Mouse (Mus musculus) cerebellum, adult 2 months (tissue): Measurements from ENCODE around the gene Gpam. TPM values are rescaled to one million over a fixed set of nuclear protein-coding genes. Genes with fewer than 3 reads are reported as not detected.
A peak's percentile ranks its signal among the peaks of the same experiment; 100 is the strongest.

ENCODE experiments used
- DNase-seq, 2 experiments: peaks; one replicate each; pipeline ENCODE4 v3.0.0; 2021
- H3K27ac ChIP-seq: fragments of 200-500 bp; 2 replicates; pipeline ENCODE4 v1.5.1; 2012; ENCODE audit warnings: low read length, control low read depth, inconsistent platforms; ENCODE audit not compliant: insufficient read depth
- H3K27me3 ChIP-seq: fragments of 200-500 bp; 2 replicates; pipeline ENCODE4 v1.6.1; 2012; ENCODE audit warnings: inconsistent platforms, mild to moderate bottlenecking, low read length, moderate library complexity; ENCODE audit not compliant: control insufficient read depth, insufficient read depth
- H3K4me1 ChIP-seq: fragments of 200-500 bp; 2 replicates; pipeline ENCODE4 v1.6.1; 2011; ENCODE audit warnings: low read length; ENCODE audit not compliant: control insufficient read depth, insufficient read depth
- H3K4me3 ChIP-seq: fragments of 200-500 bp; replicated peaks from 2 replicates; pipeline ENCODE3; 2011; ENCODE audit warnings: mild to moderate bottlenecking, low read depth, low read length, control low read depth; ENCODE audit not compliant: insufficient read depth
- CTCF ChIP-seq: fragments of 200-500 bp; IDR thresholded peaks from 2 replicates; pipeline ENCODE4 v1.5.1; 2011; ENCODE audit warnings: low read depth, mild to moderate bottlenecking, control low read depth, low read length, moderate library complexity, borderline replicate concordance; ENCODE audit not compliant: insufficient read depth
- POLR2A ChIP-seq: fragments of 200-500 bp; IDR thresholded peaks from 2 replicates; pipeline ENCODE4 v1.6.1; 2011; ENCODE audit warnings: low read length, control low read depth, borderline replicate concordance; ENCODE audit not compliant: insufficient read depth
- WGBS: fragments of 180-500 bp; shearing (Covaris S2); methylation state at CpG from one replicate; pipeline ENCODE4 v1.1.7; 2018; 5-methylcytosine and 5-hydroxymethylcytosine counted together
- polyA plus RNA-seq: library from polyadenylated mRNA; depleted of rRNA; stranded (reverse); fragments of >200 nt; gene quantifications from 2 replicates; pipeline ENCODE4 v1.2.3, GENCODE M21; 2012

Gpam gene
- polyA plus RNA-seq, 1 experiment = 41.9 TPM

GRCm38 (mm10) chr19:55123001-55123536, 4.0 kb downstream of the Gpam start:
- 32% methylated on average over 11 of the region's 11 CpGs for WGBS
- H3K27me3 ChIP-seq = no peaks in the 10 kb centered on the region
- H3K4me3 ChIP-seq = no peak overlapping the region
- no peaks in the 10 kb centered on the region for H3K4me1 ChIP-seq
- DNase-seq = peak in 1 of 2 experiments; percentile 47
- H3K27ac ChIP-seq = no peak overlapping the region; the same call in 1 of the 2 replicates
- no peak for TF ChIP-seq POLR2A
- TF ChIP-seq CTCF = no peak

- 35% methylated on average over 4 of the region's 4 CpGs for WGBS
- no peak for TF ChIP-seq CTCF
- TF ChIP-seq POLR2A = no peak
- no peaks in the 10 kb centered on the region for H3K27me3 ChIP-seq
- no peak overlapping the region for H3K4me3 ChIP-seq
- peak; percentile 15 to 31 for DNase-seq
- H3K4me1 ChIP-seq = no peaks in the 10 kb centered on the region
- no peak overlapping the region; the same call in 1 of the 2 replicates for H3K27ac ChIP-seq
These were observed 4.6 kb downstream of the Gpam start for GRCm38 (mm10) chr19:55122351-55122980.

GRCm38 (mm10) chr19:55121836-55122235, 5.2 kb downstream of the Gpam start:
- TF ChIP-seq CTCF = no peak
- no peak for TF ChIP-seq POLR2A
- no peaks in the 10 kb centered on the region for H3K4me1 ChIP-seq
- no peak for DNase-seq
- no peak overlapping the region for H3K27ac ChIP-seq
- H3K4me3 ChIP-seq = no peak overlapping the region
- no peaks in the 10 kb centered on the region for H3K27me3 ChIP-seq
- WGBS = 77% methylated on average over 6 of the region's 6 CpGs

- WGBS = 63% methylated on average over 11 of the region's 11 CpGs
- Histone ChIP-seq H3K4me3 (no peak overlapping the region), H3K4me1 (no peaks in the 10 kb centered on the region), H3K27me3 (no peaks in the 10 kb centered on the region), H3K27ac (no peak overlapping the region)
- TF ChIP-seq CTCF = no peak
- no peak for TF ChIP-seq POLR2A
- DNase-seq = no peak
These were observed 6.4 kb downstream of the Gpam start for GRCm38 (mm10) chr19:55120518-55121244.

- Histone ChIP-seq H3K4me1 (no peaks in the 10 kb centered on the region), H3K27ac (no peak overlapping the region), H3K4me3 (no peak overlapping the region), H3K27me3 (no peaks in the 10 kb centered on the region)
- DNase-seq = no peak
- 36% methylated on average over 2 of the region's 2 CpGs for WGBS
- TF ChIP-seq POLR2A = no peak
- no peak for TF ChIP-seq CTCF
These were observed 7.5 kb downstream of the Gpam start for GRCm38 (mm10) chr19:55119541-55119940.

- Histone ChIP-seq H3K4me3 (no peak overlapping the region), H3K27ac (no peak overlapping the region), H3K4me1 (no peaks in the 10 kb centered on the region), H3K27me3 (no peaks in the 10 kb centered on the region)
- DNase-seq = no peak
- 82% methylated on average over 3 of the region's 3 CpGs for WGBS
- no peak for TF ChIP-seq POLR2A
- no peak for TF ChIP-seq CTCF
These were observed 9.0 kb downstream of the Gpam start for GRCm38 (mm10) chr19:55117991-55118390.

- no peak for DNase-seq
- Histone ChIP-seq H3K27me3 (no peaks in the 10 kb centered on the region), H3K27ac (no peak overlapping the region), H3K4me3 (no peak overlapping the region), H3K4me1 (no peaks in the 10 kb centered on the region)
- WGBS = 72% methylated on average over 6 of the region's 6 CpGs
- no peak for TF ChIP-seq POLR2A
- no peak for TF ChIP-seq CTCF
These were observed 9.8 kb downstream of the Gpam start for GRCm38 (mm10) chr19:55117059-55117815.
